Comparison of ENCODE assay signal across 8 mouse cellular contexts in the genomic region with DNA sequence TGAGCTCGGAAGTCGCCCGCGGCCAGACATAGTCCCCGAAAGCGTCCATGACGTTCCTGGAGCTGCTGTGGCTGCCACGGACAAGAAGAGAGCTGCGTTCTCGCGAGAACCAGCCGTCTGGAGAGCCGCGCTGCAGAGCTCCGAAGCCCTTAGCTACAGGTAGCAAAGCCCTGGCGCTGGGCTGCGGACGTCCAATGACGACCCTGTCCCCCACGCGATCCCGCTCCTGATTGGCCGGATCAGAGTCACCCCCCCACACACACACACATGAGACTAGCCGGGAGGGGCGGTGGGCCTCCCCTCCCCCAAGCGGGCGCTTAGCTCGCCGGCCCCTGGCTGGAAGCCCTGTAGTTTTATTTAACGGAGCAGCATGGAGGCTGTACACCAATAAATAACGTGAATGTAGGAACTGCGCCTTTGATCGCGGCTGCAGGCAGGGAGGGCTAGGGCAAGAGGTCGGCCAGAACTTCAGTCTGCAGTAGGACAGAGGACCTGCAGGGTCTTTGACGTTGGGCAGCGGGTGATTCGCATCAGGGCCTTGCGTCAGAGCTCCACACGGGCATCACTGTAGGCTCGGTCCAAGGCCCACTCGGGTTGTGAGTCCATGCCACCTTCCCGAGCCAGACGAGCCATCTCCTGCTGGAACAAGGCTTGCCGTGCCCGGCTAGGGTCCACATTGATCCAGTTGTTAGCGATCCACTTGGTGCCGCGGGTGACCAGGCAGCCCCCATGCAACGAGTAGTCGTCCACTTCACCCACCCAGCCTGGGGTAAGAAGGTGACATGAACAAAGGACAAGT. TPM values are rescaled to one million over a fixed set of nuclear protein-coding genes. Genes with fewer than 3 reads are reported as not detected.
DNase-seq lines count a peak whose midpoint lies in the region; ATAC-seq lines count a peak whose summit lies in the region.

A gene (minus strand): TSS at position 195 of the 799 bp plus-strand sequence.

- ATAC-seq in megakaryocyte progenitor cell, adult 5-6 weeks (replicated peaks; ENCODE audit: poor library complexity), result peak; percentile 91

- peak; percentile 85 for DNase-seq in adipocyte (ENCODE audit: low spot score)
- peak; percentile 98 for DNase-seq in embryo, embryonic 10 days (ENCODE audit: low spot score)
- DNase-seq in gastrocnemius, postnatal 10 days, result peak; percentile 84
- peak; percentile 94 for DNase-seq in induced T-regulatory cell, adult 2 months (ENCODE audit: low read depth)
- DNase-seq in left cerebral cortex, adult 9 months (ENCODE audit: low spot score in 2 of 2), result peak; percentile 85 to 90
- DNase-seq in right cerebral cortex, postnatal 25 days, result peak; percentile 90
- peak; percentile 93 to 94 for DNase-seq in urinary bladder, postnatal 4 days (ENCODE audit: low spot score in 2 of 2)

RNA-seq across cellular contexts. Expression of the gene that starts here (rescaled TPM):
- 10 to 100 TPM; 12.4 to 17.3 TPM for total RNA-seq in gastrocnemius, postnatal 10 days (2021)
- total RNA-seq in megakaryocyte progenitor cell, adult 5-6 weeks (2015), result 9.8 and 10.2 TPM in 2 replicates
- 15.5 and 17.4 TPM in 2 replicates for total RNA-seq in megakaryocyte progenitor cell, adult 5-6 weeks (2017)

Comparison
In these comparisons a context has a peak if more than half of its experiments do, and no peak if none do; other contexts are left out.
1. Peak in every context shown above with its lines: DNase-seq and ATAC-seq.